Mouse (Mus musculus) frontal cortex, adult 2 months (tissue): ENCODE data around the gene Kalrn. TPM values are rescaled to one million over a fixed set of nuclear protein-coding genes. Genes with fewer than 3 reads are reported as not detected.

Experiments used
- DNase-seq, 2 experiments: peaks; one replicate each; pipeline ENCODE4 v3.0.0; 2022; ENCODE audit warnings: low spot score in 1 of 2; ENCODE audit errors: extremely low spot score in 1 of 2
- polyA plus RNA-seq: library from polyadenylated mRNA; depleted of rRNA; stranded (reverse); fragments of >200 nt; gene quantifications from 2 replicates; pipeline ENCODE4 v1.2.3, GENCODE M21; 2012

The Kalrn gene
- polyA plus RNA-seq, 1 experiment = 177 TPM

GRCm38 (mm10) chr16:33953008-33953407, 620.3 kb downstream of the Kalrn start:
- no peak for DNase-seq

GRCm38 (mm10) chr16:33950830-33951229, 622.5 kb downstream of the Kalrn start:
- peak; percentile 63 to 91 for DNase-seq

- DNase-seq = no peak
These were observed 622.9 kb downstream of the Kalrn start for GRCm38 (mm10) chr16:33950386-33950785.

DNA sequence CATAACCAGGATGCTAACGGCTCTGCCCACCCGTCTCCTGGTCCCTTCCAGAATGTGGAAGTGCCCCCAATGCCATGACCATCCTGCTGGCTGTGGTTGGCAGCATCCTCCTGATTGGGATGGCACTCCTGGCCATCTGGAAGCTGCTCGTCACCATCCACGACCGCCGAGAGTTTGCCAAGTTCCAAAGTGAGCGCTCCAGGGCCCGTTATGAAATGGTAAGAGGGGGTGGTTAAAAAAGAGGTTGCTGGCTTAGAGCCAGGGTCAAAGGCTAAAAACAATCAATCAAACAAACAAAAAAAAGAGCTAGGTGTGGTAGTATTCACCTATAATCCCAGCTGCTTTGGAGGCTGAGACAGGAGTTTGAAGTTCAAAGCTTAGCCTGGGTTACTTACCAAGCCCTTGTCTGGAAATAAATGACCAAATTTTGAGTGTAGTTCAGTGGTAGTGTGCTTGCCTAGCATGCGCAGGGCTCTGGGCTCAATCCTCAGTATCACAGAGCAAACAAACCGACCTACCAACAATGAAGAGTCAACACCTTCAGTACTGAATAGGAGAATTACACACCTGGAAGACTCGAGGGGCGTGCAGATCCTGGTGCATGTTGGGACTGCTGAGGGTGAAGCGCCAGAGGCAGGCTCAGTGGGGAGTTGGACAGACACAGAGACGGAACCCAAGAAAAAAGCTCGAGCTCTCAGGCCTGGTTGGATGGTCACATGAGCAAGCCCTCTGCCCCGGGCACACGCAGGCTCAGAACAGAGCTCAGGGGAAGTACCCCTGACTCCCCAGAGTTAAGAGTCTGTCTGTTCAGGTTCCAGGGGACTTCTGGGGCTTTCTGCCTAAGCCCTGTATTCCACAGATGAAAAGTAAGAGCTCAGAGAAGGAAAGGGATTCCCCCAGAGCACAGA, 625.4 kb downstream of the Kalrn start:
- no peak for DNase-seq

DNA sequence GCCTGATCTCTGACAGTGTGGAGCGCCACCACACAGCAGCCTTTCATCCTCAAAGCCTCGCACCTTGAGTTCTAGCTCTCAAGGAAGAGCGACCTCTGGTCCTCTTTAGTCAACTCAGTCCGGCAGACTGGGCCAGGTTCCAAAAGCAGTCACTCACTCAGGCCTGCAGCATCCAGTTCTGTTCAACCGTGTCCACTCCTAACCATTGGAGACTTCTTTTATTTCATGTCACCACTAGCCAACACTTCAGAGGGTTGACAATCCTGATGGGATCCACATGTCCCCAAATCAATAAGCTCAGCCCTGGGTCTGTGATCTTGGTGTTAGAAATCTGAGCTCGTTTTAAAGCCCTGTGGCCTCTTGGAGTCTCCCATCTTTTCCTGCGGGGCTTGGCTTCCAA, 627.3 kb downstream of the Kalrn start:
- DNase-seq = no peak

DNA sequence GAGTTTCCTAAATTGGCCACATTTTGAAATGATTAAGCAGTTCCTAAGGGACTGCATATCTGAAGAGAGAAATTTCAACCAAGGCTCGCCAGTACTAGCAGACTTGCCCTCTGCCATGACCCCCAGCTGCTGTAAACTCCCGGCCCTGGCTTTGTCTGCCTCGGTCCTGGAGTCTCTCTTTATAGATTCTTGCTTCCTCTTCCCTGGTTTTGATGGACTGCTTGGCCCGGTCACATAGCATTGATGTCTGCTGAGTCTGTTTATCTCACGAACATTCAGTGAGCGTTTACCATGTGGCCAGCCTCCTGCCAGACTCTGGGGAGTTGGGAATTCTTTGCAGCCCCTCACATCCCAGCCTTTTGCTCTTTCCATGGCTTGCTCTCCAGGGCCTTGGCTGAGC, 628.6 kb downstream of the Kalrn start:
- DNase-seq = no peak

DNA sequence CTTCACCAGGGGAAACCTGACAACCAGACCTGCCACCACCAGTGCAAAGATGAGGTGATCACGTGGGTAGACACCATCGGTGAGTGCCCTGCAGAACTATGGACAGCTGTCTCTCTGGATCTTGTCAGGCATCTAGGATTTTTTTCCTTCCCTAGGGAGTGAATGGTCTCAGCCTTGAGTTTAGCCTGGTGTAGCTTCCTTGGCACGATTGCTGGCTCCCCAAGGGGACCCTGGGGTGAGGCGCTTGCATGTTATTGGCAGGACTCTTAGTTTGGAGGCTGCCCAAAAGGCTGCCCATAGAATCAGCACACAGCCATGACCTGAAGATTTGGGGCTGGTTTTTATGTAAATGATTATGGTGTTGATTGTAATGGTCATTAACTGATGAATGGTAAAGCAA, 629.2 kb downstream of the Kalrn start:
- DNase-seq = no peak

DNA sequence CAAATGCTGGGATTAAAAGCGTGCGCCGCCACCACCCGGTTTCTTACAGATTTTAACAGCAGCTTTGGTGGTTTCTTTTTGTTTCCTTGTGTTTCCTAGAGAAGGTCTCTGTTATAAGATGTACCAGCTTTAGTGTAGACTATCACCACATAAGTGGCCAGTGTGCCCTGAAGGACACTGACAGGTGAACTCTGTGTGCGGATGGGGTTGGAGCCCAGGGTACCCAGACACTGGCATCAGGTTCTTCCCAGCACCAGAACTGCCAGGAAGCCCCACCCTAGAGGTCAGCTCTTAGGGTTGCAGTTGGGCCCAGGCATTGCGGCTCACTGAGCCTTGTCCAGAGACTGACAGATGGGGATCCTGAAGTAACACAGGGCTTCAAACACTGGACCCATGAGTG, 629.9 kb downstream of the Kalrn start:
- DNase-seq = no peak

GRCm38 (mm10) chr16:33942341-33942740, 631.0 kb downstream of the Kalrn start:
- DNase-seq = no peak

DNA sequence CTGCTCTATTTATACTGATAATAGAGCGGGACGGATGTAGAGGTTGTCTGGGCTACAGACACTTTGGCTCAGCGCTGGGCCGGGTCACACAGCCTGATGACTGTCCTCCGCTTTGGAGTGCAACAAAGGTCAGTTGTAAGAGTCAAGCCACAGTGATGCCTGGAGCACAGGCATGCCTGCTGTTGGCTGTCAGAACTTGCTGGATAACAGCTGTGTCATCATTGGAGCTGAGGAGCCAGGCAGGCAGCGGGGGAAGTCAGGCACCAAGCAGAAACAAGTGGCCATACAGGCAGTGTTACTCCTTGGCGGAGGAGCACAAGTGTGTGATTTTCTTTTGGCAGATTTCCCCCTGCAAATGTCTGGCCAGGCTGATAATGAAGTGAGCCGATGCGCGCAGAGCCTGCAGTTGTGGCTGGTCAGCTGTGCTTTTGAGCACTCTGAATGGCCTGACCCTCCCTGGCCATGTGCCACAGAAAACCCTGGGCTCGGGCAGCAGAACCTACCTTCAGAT, 632.0 kb downstream of the Kalrn start:
- peak in 1 of 2 experiments; percentile 44 for DNase-seq

GRCm38 (mm10) chr16:33940095-33940494, 633.2 kb downstream of the Kalrn start:
- DNase-seq = no peak

GRCm38 (mm10) chr16:33939636-33940035, 633.7 kb downstream of the Kalrn start:
- no peak for DNase-seq

- no peak for DNase-seq
These were observed 634.2 kb downstream of the Kalrn start for GRCm38 (mm10) chr16:33939133-33939531.

DNA sequence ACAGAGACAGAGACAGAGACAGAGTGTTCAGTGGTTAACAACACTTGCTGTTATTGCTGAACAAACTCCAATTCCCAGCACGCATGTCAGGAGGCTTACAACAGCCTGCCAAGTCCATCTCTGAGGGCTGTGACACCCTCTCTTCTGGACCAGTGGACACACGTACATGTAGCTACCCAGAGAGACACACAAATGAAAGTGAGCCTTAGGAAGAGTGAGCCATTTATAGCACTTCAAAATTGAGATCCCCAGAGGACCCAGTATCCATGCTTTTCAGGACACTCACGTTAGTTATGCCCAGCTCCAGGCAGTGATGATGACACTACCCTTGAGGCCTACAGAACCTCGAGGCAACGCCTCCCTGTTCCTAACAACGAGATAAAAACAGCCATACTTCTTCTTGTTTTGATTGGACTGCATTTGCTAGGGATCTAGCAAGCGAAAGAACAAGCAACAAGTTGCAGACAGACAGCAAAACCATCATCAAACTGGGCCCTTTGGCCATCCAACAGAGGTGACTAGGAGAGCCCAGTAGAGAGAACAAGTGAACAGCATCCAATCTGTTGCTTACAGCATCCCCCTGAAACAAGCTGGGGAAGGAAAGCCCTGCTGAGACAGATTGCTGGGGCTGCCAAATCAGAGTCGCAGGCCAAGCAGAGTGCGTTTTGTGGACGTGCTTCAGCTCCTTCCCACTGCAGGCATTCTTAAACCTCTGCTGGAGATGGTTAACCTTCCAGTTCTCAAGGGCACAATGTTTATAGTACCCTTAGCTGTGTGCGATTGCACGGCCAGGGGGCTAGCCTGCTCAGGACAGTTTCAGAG, 634.8 kb downstream of the Kalrn start:
- no peak for DNase-seq

DNA sequence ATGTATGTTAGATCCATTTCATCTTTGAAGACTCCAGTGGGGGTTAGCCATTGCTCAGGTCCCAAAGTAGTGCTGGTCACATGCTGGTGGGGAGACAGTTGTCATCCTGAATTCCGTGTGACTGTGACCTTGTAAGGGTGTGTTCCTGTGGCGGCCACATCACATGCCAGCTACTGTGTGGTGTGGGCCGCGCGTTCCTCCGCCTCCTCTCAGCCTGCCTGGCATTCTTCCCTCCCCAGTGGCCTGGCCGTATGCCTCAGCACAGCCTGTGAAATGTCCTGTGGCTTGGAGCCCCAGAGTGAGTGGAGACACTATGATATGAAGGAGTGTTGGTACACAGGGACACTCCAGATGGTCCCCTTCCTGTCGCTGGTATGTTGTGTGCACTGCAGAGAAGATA, 635.8 kb downstream of the Kalrn start:
- DNase-seq = peak in 1 of 2 experiments; percentile 57

DNA sequence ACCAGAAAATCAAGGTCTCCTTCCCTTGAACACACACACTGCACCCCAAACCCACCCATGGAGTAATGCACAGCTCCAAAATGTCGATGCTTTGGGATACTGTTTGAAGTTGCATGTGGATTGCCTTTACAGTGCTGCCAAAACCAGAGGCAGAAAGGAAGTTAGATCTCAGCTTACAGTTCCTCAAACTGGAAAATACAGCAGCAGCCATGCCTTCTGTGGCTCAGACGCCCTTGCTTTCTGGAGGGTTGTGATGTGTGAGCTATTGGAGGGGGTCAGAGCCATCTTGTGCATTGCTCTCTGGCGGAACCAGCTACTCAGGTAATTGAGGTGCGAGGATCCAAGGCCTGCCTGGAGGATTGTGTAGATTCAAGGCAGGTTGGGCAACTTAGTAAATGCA, 636.4 kb downstream of the Kalrn start:
- DNase-seq = no peak

- no peak for DNase-seq
These were observed 637.9 kb downstream of the Kalrn start for GRCm38 (mm10) chr16:33935407-33935785.

DNA sequence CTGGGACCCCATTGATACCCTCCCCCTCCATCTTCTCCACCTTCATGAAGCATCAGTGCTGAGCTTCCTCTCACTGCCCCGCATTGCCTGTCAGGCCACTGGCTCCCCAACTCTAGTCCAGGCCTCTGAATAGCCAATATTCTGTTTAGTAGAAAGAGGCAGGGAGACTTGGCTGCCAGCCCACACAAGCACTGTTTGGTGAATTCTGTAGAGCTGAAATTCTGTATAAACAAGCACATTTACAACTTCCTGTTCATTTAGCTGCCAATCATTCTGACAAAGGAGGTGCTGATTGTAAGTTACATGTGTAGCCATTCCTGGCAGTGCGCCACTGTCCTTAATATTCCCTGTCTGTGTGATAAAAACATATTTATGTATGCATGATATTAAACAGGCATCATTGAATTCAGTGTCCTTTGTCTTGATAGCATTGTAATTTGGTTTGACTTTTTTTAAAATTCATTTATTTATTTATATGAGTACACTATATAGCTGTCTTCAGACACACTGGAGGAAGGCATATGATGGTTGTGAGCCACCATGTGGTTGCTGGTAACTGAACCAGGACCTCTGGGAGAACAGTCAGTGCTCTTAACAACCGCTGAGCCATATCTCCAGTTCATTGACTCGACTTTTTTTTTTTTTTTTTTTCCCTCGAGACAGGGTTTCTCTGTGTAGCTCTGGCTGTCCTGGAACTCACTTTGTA, 638.5 kb downstream of the Kalrn start:
- DNase-seq = peak in 1 of 2 experiments; percentile 59

- DNase-seq = no peak
These were observed 639.9 kb downstream of the Kalrn start for GRCm38 (mm10) chr16:33933411-33933810.

GRCm38 (mm10) chr16:33932126-33932525, 641.2 kb downstream of the Kalrn start:
- no peak for DNase-seq

- DNase-seq = no peak
These were observed 641.6 kb downstream of the Kalrn start for GRCm38 (mm10) chr16:33931682-33932081.
